Mouse (Mus musculus): ENCODE data around the gene Endod1. TPM values are rescaled to one million over a fixed set of nuclear protein-coding genes. Genes with fewer than 3 reads are reported as not detected.

The Endod1 gene
- polyA plus RNA-seq, 1 experiment from 2014 or later = 10.8 TPM

DNA sequence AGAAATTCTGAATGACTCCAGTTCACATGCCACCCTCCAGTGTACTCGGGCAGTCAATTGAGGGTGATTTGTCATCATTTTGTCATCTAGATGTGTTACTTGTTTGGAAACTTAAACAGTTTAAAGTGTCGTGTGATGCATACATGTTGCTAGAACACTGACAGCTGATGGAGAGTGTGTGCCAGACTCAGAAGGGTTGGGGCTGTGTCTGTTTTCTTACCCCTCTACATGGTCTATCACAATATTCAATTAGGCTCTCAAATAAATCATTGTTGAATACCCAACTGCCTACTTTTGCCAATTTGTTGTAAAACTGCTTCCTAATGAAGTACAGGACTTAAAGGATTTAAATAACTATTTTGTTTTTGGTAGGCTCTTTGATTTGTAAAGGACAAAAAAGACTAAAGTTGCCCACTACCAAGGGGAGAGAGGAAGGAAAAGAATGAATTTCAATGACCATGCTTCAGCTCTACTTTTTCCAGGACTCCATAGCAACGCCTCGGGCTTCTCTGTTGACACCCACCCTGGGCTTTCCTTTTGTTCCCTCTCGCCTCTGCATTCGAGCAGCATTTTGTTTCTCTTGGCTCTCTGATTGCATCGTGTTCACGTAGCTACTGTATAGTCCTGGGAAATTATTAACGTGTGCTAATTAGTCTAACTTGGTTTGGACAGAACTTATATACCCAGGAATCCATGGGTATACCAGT lies 76.9 kb downstream of the Endod1 start:
- Histone ChIP-seq H3K9ac (no peak overlapping the region), H3K36me3 (peaks cover 27% of the 10 kb centered on the region), H3K4me2 (no peak overlapping the region), H3K4me3 (no peak overlapping the region), H3K4me1 (peaks cover 12% of the 10 kb centered on the region), H3K27ac (no peak overlapping the region), H3K27me3 (no peaks in the 10 kb centered on the region), H3K9me3 (no peaks in the 10 kb centered on the region)
- no peak for ATAC-seq (ENCODE audit: insufficient number of reproducible peaks, insufficient read depth, low FRiP score, low TSS enrichment, low read depth)
- 81% methylated on average over 9 of the region's 9 CpGs for WGBS

Other genes with a start within 250 kb of the Endod1 start
- 27.5 and 28.3 TPM in 2 replicates for gene Sesn3, start 106.4 kb downstream of the Endod1 start, polyA plus RNA-seq (2015; fragmentation: Nextera tagmentation; extraction: Ambion mirVana)
- gene Kdm4d, start 119.0 kb upstream of the Endod1 start, polyA plus RNA-seq (2015; fragmentation: Nextera tagmentation; extraction: Ambion mirVana) = 0.41 and 0.56 TPM in 2 replicates
- gene Cwc15, start 119.1 kb upstream of the Endod1 start, polyA plus RNA-seq (2015; fragmentation: Nextera tagmentation; extraction: Ambion mirVana) = 170 and 176 TPM in 2 replicates

Data from embryonic facial prominence, embryonic 13.5 days (tissue).